Mouse (Mus musculus) small intestine, adult 2 months (tissue): ENCODE results near the gene Tomm40l. TPM values are rescaled to one million over a fixed set of nuclear protein-coding genes. Genes with fewer than 3 reads are reported as not detected.
A peak's percentile ranks its signal among the peaks of the same experiment; 100 is the strongest.

Experiments used
- H3K27ac ChIP-seq: fragments of 200-500 bp; 2 replicates; pipeline ENCODE4 v1.5.1; 2012; ENCODE audit warnings: low read depth, low read length, control low read depth, inconsistent platforms; ENCODE audit not compliant: insufficient read depth
- H3K27me3 ChIP-seq: fragments of 200-500 bp; 2 replicates; pipeline ENCODE4 v1.6.1; 2012; ENCODE audit warnings: mild to moderate bottlenecking, moderate library complexity, low read length, inconsistent platforms; ENCODE audit not compliant: control insufficient read depth, insufficient read depth
- H3K36me3 ChIP-seq: fragments of 200-500 bp; 2 replicates; pipeline ENCODE4 v1.6.1; 2012; ENCODE audit warnings: mild to moderate bottlenecking, low read length, control low read depth, inconsistent platforms; ENCODE audit not compliant: control insufficient read depth, insufficient read depth
- H3K4me1 ChIP-seq: fragments of 200-500 bp; 2 replicates; pipeline ENCODE4 v1.6.1; 2012; ENCODE audit warnings: low read length, inconsistent platforms, mixed read lengths; ENCODE audit not compliant: control insufficient read depth, insufficient read depth, insufficient read length
- H3K4me3 ChIP-seq: fragments of 200-500 bp; 2 replicates; pipeline ENCODE4 v1.5.1; 2012; ENCODE audit warnings: low read depth, mild to moderate bottlenecking, control low read depth, inconsistent platforms, low read length, moderate library complexity
- CTCF ChIP-seq: fragments of 200-500 bp; IDR thresholded peaks from 2 replicates; pipeline ENCODE4 v1.5.1; 2012; ENCODE audit warnings: low read depth, mild to moderate bottlenecking, control low read depth, inconsistent platforms, low read length, moderate library complexity, mixed read lengths; ENCODE audit not compliant: insufficient replicate concordance, insufficient read length; ENCODE audit errors: extremely low read depth
- POLR2A ChIP-seq: fragments of 200-500 bp; IDR thresholded peaks from 2 replicates; pipeline ENCODE4 v1.6.1; 2012; ENCODE audit warnings: low read depth, mild to moderate bottlenecking, control low read depth, inconsistent platforms, low read length, moderate library complexity
- WGBS: fragments of 180-500 bp; shearing (Covaris S2); methylation state at CpG from one replicate; pipeline ENCODE4 v1.1.7; 2018; 5-methylcytosine and 5-hydroxymethylcytosine counted together
- polyA plus RNA-seq: library from polyadenylated mRNA; depleted of rRNA; stranded (reverse); fragments of >200 nt; gene quantifications from 2 replicates; pipeline ENCODE4 v1.2.3, GENCODE M21; 2012

Gene Tomm40l
- polyA plus RNA-seq, 1 experiment, result 21.2 TPM

- Histone ChIP-seq H3K4me1 (no peaks in the 10 kb centered on the region), H3K27me3 (no peaks in the 10 kb centered on the region), H3K27ac (peak overlapping the region; percentile 46), H3K4me3 (peak overlapping the region; percentile 44), H3K36me3 (peaks cover 47% of the 10 kb centered on the region)
- no peak for TF ChIP-seq POLR2A
- no peak for TF ChIP-seq CTCF
- WGBS, result 67% methylated on average over 12 of the region's 12 CpGs
Observed at GRCm38 (mm10) chr1:171232800-171233730, 10.8 kb upstream of the Tomm40l start.

DNA sequence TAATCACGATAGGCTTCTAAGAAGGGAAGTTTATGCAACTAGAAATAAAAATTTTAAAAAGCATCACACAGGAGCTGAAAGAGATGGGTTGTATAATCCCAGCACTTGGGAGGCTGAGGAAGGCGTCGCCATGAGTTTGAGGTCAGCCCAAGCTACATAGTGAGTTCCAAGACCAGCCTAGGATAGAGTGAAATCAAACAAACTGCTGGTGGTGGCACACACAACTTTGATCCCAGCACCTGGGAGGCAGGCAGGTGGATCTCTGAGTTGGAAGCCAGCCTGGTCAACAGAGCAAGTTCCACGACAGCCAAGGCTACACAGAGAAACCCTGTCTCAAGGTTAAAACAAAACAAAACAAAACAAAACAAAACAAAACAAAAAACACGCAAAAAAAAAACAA lies 10.0 kb upstream of the Tomm40l start:
- peaks cover 40% of the 10 kb centered on the region for H3K36me3 ChIP-seq
- 63% methylated on average over 5 of the region's 5 CpGs for WGBS
- no peaks in the 10 kb centered on the region for H3K27me3 ChIP-seq
- H3K27ac ChIP-seq, result no peak overlapping the region; the same call in 1 of the 2 replicates
- TF ChIP-seq POLR2A (no peak), CTCF (no peak)
- no peak overlapping the region for H3K4me3 ChIP-seq
- no peaks in the 10 kb centered on the region for H3K4me1 ChIP-seq

DNA sequence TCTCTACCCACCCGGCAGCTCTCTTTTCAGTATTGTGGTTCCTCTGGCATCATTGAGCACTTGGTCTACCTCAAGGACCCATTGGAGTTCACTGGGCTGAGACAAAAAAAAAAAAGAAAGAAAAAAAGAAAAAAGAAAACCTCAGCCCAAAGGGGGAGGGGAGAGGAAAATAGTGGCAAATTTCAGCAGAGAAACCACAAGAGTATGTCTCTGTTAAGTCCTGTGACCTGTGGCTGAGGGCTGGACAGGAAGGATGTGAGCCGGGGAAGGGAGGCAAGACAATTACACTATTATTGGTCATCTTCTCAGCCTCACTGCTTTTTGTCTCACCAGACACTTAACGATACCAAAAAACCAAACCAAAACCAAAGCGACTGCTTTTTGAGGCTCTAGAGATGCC lies 9.5 kb upstream of the Tomm40l start:
- H3K4me1 ChIP-seq, result no peaks in the 10 kb centered on the region
- no peak overlapping the region for H3K27ac ChIP-seq
- H3K36me3 ChIP-seq, result peaks cover 35% of the 10 kb centered on the region
- TF ChIP-seq CTCF (no peak), POLR2A (no peak)
- H3K4me3 ChIP-seq, result no peak overlapping the region; the same call in 1 of the 2 replicates
- H3K27me3 ChIP-seq, result no peaks in the 10 kb centered on the region
- 74% methylated on average over 4 of the region's 4 CpGs for WGBS

DNA sequence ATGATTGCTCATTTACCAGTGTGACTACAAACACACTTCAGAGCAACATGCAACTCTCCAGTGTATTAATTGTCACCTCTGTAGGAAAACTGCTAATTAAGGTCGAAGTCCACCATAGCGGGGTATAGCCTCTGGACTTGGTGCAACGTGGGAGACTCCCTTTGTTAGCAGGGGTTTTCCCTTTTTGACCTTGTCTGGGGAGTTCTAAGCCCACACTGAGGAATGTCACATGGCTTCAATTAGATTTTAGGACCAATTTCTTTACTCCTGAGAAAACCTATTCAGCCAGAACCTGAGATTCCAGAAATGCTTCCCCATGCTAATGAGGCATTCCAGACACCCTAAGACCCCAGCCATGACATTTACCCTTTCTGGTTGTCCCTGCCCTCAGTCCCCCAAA lies 7.9 kb upstream of the Tomm40l start:
- H3K27me3 ChIP-seq, result no peaks in the 10 kb centered on the region
- TF ChIP-seq CTCF, result no peak
- no peak for TF ChIP-seq POLR2A
- peaks cover 21% of the 10 kb centered on the region for H3K36me3 ChIP-seq
- H3K27ac ChIP-seq, result no peak overlapping the region
- 44% methylated on average over 3 of the region's 3 CpGs for WGBS
- no peak overlapping the region for H3K4me3 ChIP-seq
- no peaks in the 10 kb centered on the region for H3K4me1 ChIP-seq

- no peaks in the 10 kb centered on the region; the same call in 1 of the 2 replicates for H3K4me1 ChIP-seq
- no peaks in the 10 kb centered on the region for H3K27me3 ChIP-seq
- no peak for TF ChIP-seq CTCF
- no peak for TF ChIP-seq POLR2A
- H3K27ac ChIP-seq, result no peak overlapping the region
- 81% methylated on average over 6 of the region's 6 CpGs for WGBS
- H3K36me3 ChIP-seq, result peaks cover 16% of the 10 kb centered on the region
- no peak overlapping the region for H3K4me3 ChIP-seq
Observed at GRCm38 (mm10) chr1:171229750-171230149, 7.4 kb upstream of the Tomm40l start.

DNA sequence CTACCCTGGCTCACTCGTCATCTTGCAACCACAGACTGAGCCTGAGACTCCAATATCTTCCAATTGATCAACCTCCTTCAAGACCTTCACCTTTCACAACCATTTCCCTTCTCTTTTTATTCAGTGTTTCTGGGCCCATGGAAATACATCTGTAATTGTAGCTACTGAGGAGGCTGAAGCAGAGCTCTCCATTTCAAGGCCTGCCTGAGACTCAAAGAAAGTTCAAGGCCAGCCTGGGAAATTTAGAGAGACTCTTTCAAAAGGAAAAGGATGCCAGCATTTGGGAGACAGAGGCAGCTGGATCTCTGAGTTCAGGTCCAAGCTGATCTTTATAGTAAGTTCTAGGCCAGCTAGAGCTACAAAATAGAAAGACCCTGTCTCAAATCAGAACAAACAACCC lies 5.6 kb upstream of the Tomm40l start:
- WGBS, result 79% methylated on average over 1 of the region's 1 CpGs
- H3K36me3 ChIP-seq, result 0 out of 2 replicates have a peak, but pooled peaks cover 1% of the 10 kb centered on the region
- peaks cover 3% of the 10 kb centered on the region; the same call in 1 of the 2 replicates for H3K4me1 ChIP-seq
- H3K27me3 ChIP-seq, result no peaks in the 10 kb centered on the region
- no peak overlapping the region for H3K4me3 ChIP-seq
- TF ChIP-seq CTCF, result no peak
- TF ChIP-seq POLR2A, result no peak
- no peak overlapping the region for H3K27ac ChIP-seq

GRCm38 (mm10) chr1:171226780-171227179 lies 4.5 kb upstream of the Tomm40l start:
- H3K36me3 ChIP-seq, result 0 out of 2 replicates have a peak, but pooled peaks cover 1% of the 10 kb centered on the region
- TF ChIP-seq CTCF (no peak), POLR2A (no peak)
- peaks cover 5% of the 10 kb centered on the region; the same call in 1 of the 2 replicates for H3K4me1 ChIP-seq
- no peak overlapping the region for H3K4me3 ChIP-seq
- 63% methylated on average over 4 of the region's 4 CpGs for WGBS
- no peaks in the 10 kb centered on the region for H3K27me3 ChIP-seq
- H3K27ac ChIP-seq, result no peak overlapping the region
